Mouse (Mus musculus): ENCODE measurements around the gene 5530400C23Rik.
A peak's percentile ranks its signal among the peaks of the same experiment; 100 is the strongest.
"Not testable (repeated sequence)": the region's sequence is repeated elsewhere in the genome, so short reads cannot be mapped to it uniquely, and the experiment has no call there.

Gene 5530400C23Rik

DNA sequence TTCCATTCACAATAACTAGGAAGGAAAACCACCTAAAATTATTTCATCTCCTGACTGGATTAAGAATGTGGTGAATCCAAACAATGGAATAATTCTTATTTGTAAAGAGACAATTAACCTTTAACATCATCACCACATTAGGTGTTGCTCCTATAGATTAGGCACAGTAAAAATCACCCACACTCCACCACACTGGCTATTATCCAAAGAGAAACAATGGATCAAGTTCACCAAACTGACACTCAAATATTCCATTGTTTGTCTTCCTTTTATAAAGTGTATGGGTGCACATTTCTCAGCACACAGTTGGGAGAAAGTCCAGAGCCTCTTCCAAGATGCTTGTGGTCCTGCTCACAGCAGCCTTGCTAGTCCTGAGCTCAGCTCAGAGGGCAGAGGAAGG lies at the start of gene 5530400C23Rik:
Gene 5530400C23Rik (plus strand): TSS at position 301 of the 400 bp plus-strand sequence.
- DNase-seq (ENCODE audit: low spot score): not testable (repeated sequence)

GRCm38 (mm10) chr6:133305952-133306715 lies 14.1 kb downstream of the 5530400C23Rik start:
- no peak for DNase-seq (ENCODE audit: low spot score)

DNA sequence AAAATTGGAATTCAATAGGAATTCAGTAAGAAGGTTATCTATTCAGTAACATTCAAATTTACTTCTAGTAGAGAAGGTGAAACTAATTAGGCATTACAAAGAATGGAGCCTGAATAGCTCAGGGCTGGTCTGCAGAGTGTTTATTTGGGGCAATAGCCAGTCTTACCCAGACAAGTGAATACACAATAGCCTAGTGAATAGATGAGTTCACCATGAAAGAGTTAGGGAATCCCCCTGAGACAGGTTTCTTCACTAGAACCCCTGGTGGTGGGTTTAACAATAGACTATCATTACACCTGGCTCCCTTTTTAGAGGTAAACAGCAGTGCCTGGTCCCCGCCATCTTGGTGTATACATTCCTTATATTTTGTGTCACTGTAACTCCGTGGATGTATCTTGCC lies 21.9 kb downstream of the 5530400C23Rik start:
- DNase-seq (ENCODE audit: low spot score): not testable (repeated sequence)

DNA sequence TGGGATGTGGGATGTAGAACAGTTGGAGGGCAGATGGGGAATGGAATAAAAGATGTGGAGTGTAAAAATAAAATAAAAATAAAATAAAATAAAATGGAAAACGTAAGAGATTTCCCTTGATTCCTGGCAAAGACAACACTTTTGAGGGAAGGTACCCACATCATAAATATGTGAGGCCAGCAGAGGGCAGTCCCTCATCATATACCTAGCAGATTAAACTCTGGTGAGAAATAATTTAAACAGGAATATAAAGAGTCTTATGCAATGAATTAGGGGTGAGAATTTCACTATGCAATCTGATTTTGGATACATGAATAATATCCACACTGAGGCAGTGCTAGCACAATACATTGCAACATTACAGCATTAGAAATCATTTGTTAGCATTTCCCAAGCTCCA lies 46.5 kb downstream of the 5530400C23Rik start:
- DNase-seq (ENCODE audit: low spot score): no peak

DNA sequence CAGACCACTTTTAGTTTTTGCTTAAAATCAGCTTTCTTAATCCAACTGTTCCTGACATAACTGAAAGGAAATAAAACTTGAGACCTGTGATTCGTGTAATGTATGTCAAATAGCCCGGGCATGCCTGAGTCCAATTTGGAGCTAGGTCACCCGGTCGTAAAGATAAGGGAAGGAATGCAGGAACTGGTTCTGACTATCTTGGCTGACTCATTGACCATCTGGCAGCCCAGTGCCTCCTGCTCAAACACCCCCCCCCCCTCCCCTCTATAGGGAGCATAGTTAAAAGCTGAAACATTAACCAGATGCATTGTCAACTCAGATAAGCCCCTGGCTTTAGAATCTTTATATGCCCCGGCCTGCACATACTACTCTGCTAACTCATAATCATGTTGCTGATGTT lies 49.7 kb downstream of the 5530400C23Rik start:
- peak; percentile 6 for DNase-seq (ENCODE audit: low spot score)

Data from urinary bladder, postnatal 25 days (tissue).